40 mouse cellular contexts compared by ENCODE assay signal in the genomic region with DNA sequence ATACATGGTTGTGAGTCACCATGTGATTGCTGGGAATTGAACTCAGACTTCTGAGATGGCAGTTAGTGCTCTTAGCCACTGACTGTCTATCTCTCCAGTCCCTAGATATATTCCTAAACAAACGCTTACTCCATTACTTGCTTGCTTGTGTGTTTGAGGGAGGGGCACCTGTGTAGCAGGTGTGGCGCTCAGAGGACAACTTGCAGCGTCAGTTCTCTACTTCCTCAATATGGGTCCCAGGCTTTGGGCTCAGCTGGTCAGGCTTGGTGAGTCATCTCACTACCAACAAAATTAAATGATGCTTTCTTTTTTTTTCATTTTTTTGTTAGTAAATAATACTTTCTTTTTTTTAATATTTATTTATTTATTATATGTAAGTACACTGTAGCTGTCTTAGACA. TPM values are rescaled to one million over a fixed set of nuclear protein-coding genes. Genes with fewer than 3 reads are reported as not detected.
"Had no signal": no experiment of that assay in that cellular context is flagged by ENCODE, and none has a peak within 500 bp of the region (broad histone marks: within the 10 kb centered on the region; RNA-seq: fewer than 3 reads in every experiment).

No protein-coding gene starts in this region.

- H3K36me3 ChIP-seq: heart, embryonic 10.5 days; heart, embryonic 12.5 days; hindbrain, embryonic 10.5 days; hindbrain, embryonic 13.5 days; hindbrain, embryonic 15.5 days; kidney, embryonic 15.5 days; limb, embryonic 13.5 days; limb, embryonic 15.5 days; liver, embryonic 12.5 days had no signal

- H3K4me3 ChIP-seq: gastrocnemius, adult 2 months; heart, embryonic 10.5 days; heart, embryonic 12.5 days; hindbrain, embryonic 10.5 days; hindbrain, embryonic 13.5 days; hindbrain, embryonic 15.5 days; kidney, embryonic 15.5 days; limb, embryonic 13.5 days; limb, embryonic 15.5 days; liver, embryonic 12.5 days had no signal

- H3K27me3 ChIP-seq: hindbrain, embryonic 13.5 days; hindbrain, embryonic 15.5 days; kidney, embryonic 15.5 days; limb, embryonic 13.5 days; limb, embryonic 15.5 days; liver, embryonic 12.5 days had no signal

- H3K9me3 ChIP-seq: heart, embryonic 10.5 days; hindbrain, embryonic 10.5 days; hindbrain, embryonic 13.5 days; hindbrain, embryonic 15.5 days; kidney, embryonic 15.5 days; limb, embryonic 13.5 days; limb, embryonic 15.5 days; liver, embryonic 12.5 days had no signal

- H3K4me1 ChIP-seq: heart, embryonic 10.5 days; heart, embryonic 12.5 days; kidney, embryonic 15.5 days; limb, embryonic 15.5 days had no signal

- H3K9ac ChIP-seq: heart, embryonic 12.5 days; hindbrain, embryonic 13.5 days; hindbrain, embryonic 15.5 days; kidney, embryonic 15.5 days; limb, embryonic 13.5 days; limb, embryonic 15.5 days; liver, embryonic 12.5 days had no signal

- H3K27ac ChIP-seq: gastrocnemius, adult 2 months; heart, embryonic 10.5 days; hindbrain, embryonic 10.5 days; hindbrain, embryonic 13.5 days; hindbrain, embryonic 15.5 days; hindbrain, postnatal 0 days; kidney, embryonic 15.5 days; kidney, postnatal 0 days; limb, embryonic 13.5 days; limb, embryonic 15.5 days; liver, embryonic 12.5 days had no signal

- DNase-seq: gastrocnemius, adult 2 months; gastrocnemius, postnatal 10 days; gastrocnemius, postnatal 25 days; heart, adult 18-20 months; heart, postnatal 10 days; heart, postnatal 4 days; kidney, adult 11 months; kidney, adult 2 months; kidney, adult 9 months; kidney, postnatal 14 days; kidney, postnatal 36 days; layer of hippocampus, adult 9-11 months; layer of hippocampus, postnatal 36 days; left cerebral cortex, postnatal 4 days had no signal

RNA-seq across cellular contexts. Expression of a gene that starts 6.1 kb away (rescaled TPM):
- total RNA-seq: heart, adult 18-20 months; heart, adult 8-10 months; heart, postnatal 10 days; heart, postnatal 25 days; heart, postnatal 4 days; liver, adult 2 months had no signal
- polyA plus RNA-seq: heart, embryonic 12.5 days; kidney, adult 2 months; liver, adult 2 months; liver, embryonic 12.5 days had no signal

RNA-seq across cellular contexts. Expression of a gene that starts 37.1 kb away (rescaled TPM):
- total RNA-seq: gastrocnemius, adult 2 months; gastrocnemius, postnatal 10 days; gastrocnemius, postnatal 25 days; granulocyte monocyte progenitor cell, adult 5-6 weeks; heart, postnatal 10 days; heart, postnatal 4 days; hindbrain, postnatal 0 days; layer of hippocampus, adult 18-20 months; layer of hippocampus, adult 8-10 months; layer of hippocampus, postnatal 14 days; layer of hippocampus, postnatal 36 days; left cerebral cortex, adult 18-20 months; left cerebral cortex, postnatal 10 days; left cerebral cortex, postnatal 4 days had no signal
- polyA plus RNA-seq: heart, embryonic 14.5 days; hindbrain, embryonic 10.5 days had no signal

RNA-seq across cellular contexts. Expression of a gene that starts 54.0 kb away (rescaled TPM):
- total RNA-seq: gastrocnemius, adult 2 months; gastrocnemius, postnatal 10 days; gastrocnemius, postnatal 25 days; granulocyte monocyte progenitor cell, adult 5-6 weeks; heart, adult 18-20 months; heart, adult 8-10 months; heart, postnatal 10 days; heart, postnatal 25 days; heart, postnatal 4 days; hindbrain, postnatal 0 days; layer of hippocampus, adult 18-20 months; layer of hippocampus, adult 8-10 months; layer of hippocampus, postnatal 14 days; layer of hippocampus, postnatal 36 days; left cerebral cortex, adult 18-20 months; left cerebral cortex, adult 8-10 months; left cerebral cortex, postnatal 10 days; left cerebral cortex, postnatal 25 days; left cerebral cortex, postnatal 4 days had no signal
- polyA plus RNA-seq: heart, embryonic 12.5 days; heart, embryonic 14.5 days; heart, embryonic 16.5 days; hindbrain, embryonic 10.5 days; hindbrain, embryonic 13.5 days; hindbrain, embryonic 15.5 days; hindbrain, postnatal 0 days; intestine, embryonic 14.5 days; kidney, adult 2 months; kidney, postnatal 0 days; limb, embryonic 11.5 days; limb, embryonic 13.5 days; limb, embryonic 15.5 days had no signal
